Mouse (Mus musculus): ENCODE results near the gene Snrpb.

- no peak for TF ChIP-seq CTCF (IDR thresholded peaks at IDR 0.05; ENCODE audit: control insufficient read depth, insufficient read depth, insufficient read length)
- no peak for TF ChIP-seq CEBPB (IDR thresholded peaks at IDR 0.05; ENCODE audit: low read depth)
- no peak for TF ChIP-seq USF1 (IDR thresholded peaks at IDR 0.05; ENCODE audit: low read depth)
- TF ChIP-seq MYOD1 (IDR thresholded peaks at IDR 0.05; ENCODE audit: control insufficient read depth, insufficient read length, low read depth) = no peak
- no peak for TF ChIP-seq MAX (IDR thresholded peaks at IDR 0.05)
These were observed 7.5 kb downstream of the Snrpb start for GRCm38 (mm10) chr2:130171674-130172073.

Measured in C2C12 (cell line).